Mouse (Mus musculus) limb, embryonic 10.5 days (tissue): ENCODE measurements at regions not wholly inside any gene's neighbourhood (a gene's known extent, or its start where the extent isn't known, plus 50 kb on each side); places are given as distances from the start of the nearest gene placed in this dataset.

Source experiments
- DNase-seq: peaks from one replicate; pipeline ENCODE4 v3.0.0-alpha.2; 2017; ENCODE audit warnings: low spot score
- H3K27ac ChIP-seq: fragments of 300-500 bp; sonication (generic); 2 replicates; pipeline ENCODE4 v1.5.1; 2016; ENCODE audit warnings: mild to moderate bottlenecking
- H3K27me3 ChIP-seq: fragments of 300-500 bp; sonication (generic); 2 replicates; pipeline ENCODE4 v1.6.1; 2016; ENCODE audit warnings: low read depth, mild to moderate bottlenecking; ENCODE audit not compliant: poor library complexity, severe bottlenecking
- H3K36me3 ChIP-seq: fragments of 300-500 bp; sonication (generic); 2 replicates; pipeline ENCODE4 v1.6.1; 2016; ENCODE audit warnings: mild to moderate bottlenecking, moderate library complexity
- H3K4me1 ChIP-seq: fragments of 300-500 bp; sonication (generic); 2 replicates; pipeline ENCODE4 v1.6.1; 2016
- H3K4me3 ChIP-seq: fragments of 300-500 bp; sonication (generic); 2 replicates; pipeline ENCODE4 v1.5.1; 2016; ENCODE audit warnings: mild to moderate bottlenecking, moderate library complexity
- H3K9me3 ChIP-seq: fragments of 300-500 bp; sonication (generic); replicated peaks from 2 replicates; pipeline ENCODE4 v1.6.1; 2016; ENCODE audit warnings: mild to moderate bottlenecking
- WGBS: fragments of 180-500 bp; shearing (Covaris S2); methylation state at CpG from one replicate; pipeline ENCODE4 v1.1.7; 2016; 5-methylcytosine and 5-hydroxymethylcytosine counted together

GRCm38 (mm10) chr13:59206186-59206585, 378.8 kb downstream of the Agtpbp1 start:
- H3K4me1 ChIP-seq, result 0 out of 2 replicates have a peak, but pooled peaks cover 6% of the 10 kb centered on the region
- H3K27me3 ChIP-seq, result no peaks in the 10 kb centered on the region
- DNase-seq, result no peak
- WGBS, result 91% methylated on average over 3 of the region's 3 CpGs
- H3K36me3 ChIP-seq, result no peaks in the 10 kb centered on the region
- H3K4me3 ChIP-seq, result no peak overlapping the region
- H3K27ac ChIP-seq, result no peak overlapping the region
- H3K9me3 ChIP-seq, result no peaks in the 10 kb centered on the region

GRCm38 (mm10) chr13:59204506-59204905, 380.5 kb downstream of the Agtpbp1 start:
- H3K4me3 ChIP-seq, result no peak overlapping the region
- H3K36me3 ChIP-seq, result no peaks in the 10 kb centered on the region
- WGBS, result 88% methylated on average over 2 of the region's 2 CpGs
- H3K27me3 ChIP-seq, result no peaks in the 10 kb centered on the region
- no peaks in the 10 kb centered on the region for H3K9me3 ChIP-seq
- no peak overlapping the region for H3K27ac ChIP-seq
- H3K4me1 ChIP-seq, result 0 out of 2 replicates have a peak, but pooled peaks cover 2% of the 10 kb centered on the region
- DNase-seq, result no peak

- Histone ChIP-seq H3K4me3 (no peak overlapping the region), H3K27ac (no peak overlapping the region), H3K9me3 (no peaks in the 10 kb centered on the region), H3K36me3 (no peaks in the 10 kb centered on the region), H3K4me1 (0 out of 2 replicates have a peak, but pooled peaks cover 4% of the 10 kb centered on the region), H3K27me3 (no peaks in the 10 kb centered on the region)
- DNase-seq, result no peak
- 83% methylated on average over 5 of the region's 5 CpGs for WGBS
Measured at GRCm38 (mm10) chr13:59196311-59196710, 388.7 kb downstream of the Agtpbp1 start.

GRCm38 (mm10) chr13:59188431-59188830, 382.1 kb downstream of the Ntrk2 start:
- Histone ChIP-seq H3K27me3 (no peaks in the 10 kb centered on the region), H3K27ac (no peak overlapping the region), H3K4me1 (0 out of 2 replicates have a peak, but pooled peaks cover 4% of the 10 kb centered on the region), H3K4me3 (no peak overlapping the region), H3K9me3 (no peaks in the 10 kb centered on the region), H3K36me3 (no peaks in the 10 kb centered on the region)
- no peak for DNase-seq
- WGBS, result 89% methylated on average over 11 of the region's 11 CpGs
